Mouse (Mus musculus) G1E (cell line): ENCODE measurements around the gene 4931409K22Rik. TPM values are rescaled to one million over a fixed set of nuclear protein-coding genes. Genes with fewer than 3 reads are reported as not detected.
A peak's percentile ranks its signal among the peaks of the same experiment; 100 is the strongest.

Source experiments
- ATAC-seq: 2 replicates; pipeline ENCODE4 v1.8.0; 2016; ENCODE audit warnings: mild to moderate bottlenecking; ENCODE audit not compliant: insufficient number of reproducible peaks, poor library complexity, low FRiP score, severe bottlenecking; ENCODE audit errors: extremely low read depth
- DNase-seq: peaks from one replicate; pipeline ENCODE4 v3.0.0; 2012; ENCODE audit warnings: low spot score
- H3K27me3 ChIP-seq: 2 replicates; pipeline ENCODE4 v1.6.1; 2012; ENCODE audit warnings: mild to moderate bottlenecking, low read length, inconsistent platforms; ENCODE audit not compliant: insufficient read depth
- H3K36me3 ChIP-seq: replicated peaks from 2 replicates; pipeline ENCODE3; 2012; ENCODE audit warnings: mild to moderate bottlenecking, inconsistent platforms
- H3K4me1 ChIP-seq: 2 replicates; pipeline ENCODE4 v1.6.1; 2012; ENCODE audit warnings: low read depth, low read length, inconsistent platforms, mixed read lengths; ENCODE audit not compliant: insufficient read depth
- H3K4me3 ChIP-seq: 2 replicates; pipeline ENCODE4 v1.5.1; 2012; ENCODE audit warnings: low read depth, mild to moderate bottlenecking, inconsistent platforms, low read length, moderate library complexity, mixed read lengths
- H3K9me3 ChIP-seq: replicated peaks from 2 replicates; pipeline ENCODE4 v1.6.1; 2012; ENCODE audit warnings: inconsistent platforms
- CTCF ChIP-seq: IDR thresholded peaks from 2 replicates; pipeline ENCODE4 v1.5.1; 2012; ENCODE audit warnings: low read depth, low read length, inconsistent platforms, mixed read lengths
- GATA1 ChIP-seq: IDR thresholded peaks from 2 replicates; pipeline ENCODE4 v1.6.1; 2012; ENCODE audit warnings: borderline replicate concordance, low read length, inconsistent platforms, mixed read lengths
- GATA2 ChIP-seq: IDR thresholded peaks from 2 replicates; pipeline ENCODE4 v1.6.1; 2012; ENCODE audit warnings: low read depth, low read length, inconsistent platforms, borderline replicate concordance
- POLR2AphosphoS5 ChIP-seq: IDR thresholded peaks from 2 replicates; pipeline ENCODE4 v1.6.1; 2012; ENCODE audit warnings: low read depth, low read length, inconsistent platforms; ENCODE audit not compliant: insufficient replicate concordance
- TAL1 ChIP-seq: conservative IDR thresholded peaks from 2 replicates; pipeline ENCODE4 v1.6.1; 2012; ENCODE audit warnings: low read depth, low read length, inconsistent platforms, mixed read lengths
- polyA plus RNA-seq: library from polyadenylated mRNA; stranded (reverse); fragments of >175 nt; gene quantifications from 2 replicates; pipeline ENCODE4 v1.2.3, GENCODE M21; 2012
- total RNA-seq, 2 experiments: library from RNA; stranded (forward) in 1 of 2; stranded (reverse) in 1 of 2; fragments of 200-1000 nt in 1 of 2; fragments of >200 nt in 1 of 2; fragmentation: Nextera tagmentation in 1 of 2; gene quantifications; 2 replicates each; pipeline ENCODE4 v1.2.3; 2014 to 2017

Gene 4931409K22Rik
- total and polyA plus RNA-seq, 3 experiments: not detected

DNA sequence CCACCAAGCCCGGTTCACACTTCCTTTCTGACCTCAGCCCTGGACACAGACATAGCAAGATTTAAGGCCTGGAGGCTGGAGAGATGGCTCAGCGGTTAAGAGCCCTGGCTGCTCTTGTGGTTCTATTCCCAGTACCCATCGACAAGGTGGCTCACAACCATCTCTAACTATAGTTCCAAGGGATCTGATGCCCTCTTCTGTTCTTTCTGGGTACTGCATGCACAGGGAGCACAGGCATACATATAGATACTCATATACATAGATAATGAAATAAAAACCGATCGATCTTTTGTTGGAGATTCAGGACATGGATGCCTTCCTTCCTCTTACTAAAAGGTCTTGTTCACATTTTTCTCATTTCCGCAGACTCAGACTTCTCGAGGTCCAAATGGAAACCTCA, 48.2 kb downstream of the 4931409K22Rik start:
- no peaks in the 10 kb centered on the region for H3K36me3 ChIP-seq
- H3K4me1 ChIP-seq: peaks cover 5% of the 10 kb centered on the region; the same call in 1 of the 2 replicates
- 0 out of 2 replicates have a peak, but pooled peaks cover 2% of the 10 kb centered on the region for H3K9me3 ChIP-seq
- ATAC-seq (no peak), DNase-seq (no peak)
- no peak for TF ChIP-seq POLR2AphosphoS5
- no peak for TF ChIP-seq GATA1
- TF ChIP-seq TAL1: no peak
- 0 out of 2 replicates have a peak, but pooled peaks have one; percentile 9 for TF ChIP-seq CTCF
- TF ChIP-seq GATA2: no peak
- H3K4me3 ChIP-seq: no peak overlapping the region
- H3K27me3 ChIP-seq: peaks cover 13% of the 10 kb centered on the region

DNA sequence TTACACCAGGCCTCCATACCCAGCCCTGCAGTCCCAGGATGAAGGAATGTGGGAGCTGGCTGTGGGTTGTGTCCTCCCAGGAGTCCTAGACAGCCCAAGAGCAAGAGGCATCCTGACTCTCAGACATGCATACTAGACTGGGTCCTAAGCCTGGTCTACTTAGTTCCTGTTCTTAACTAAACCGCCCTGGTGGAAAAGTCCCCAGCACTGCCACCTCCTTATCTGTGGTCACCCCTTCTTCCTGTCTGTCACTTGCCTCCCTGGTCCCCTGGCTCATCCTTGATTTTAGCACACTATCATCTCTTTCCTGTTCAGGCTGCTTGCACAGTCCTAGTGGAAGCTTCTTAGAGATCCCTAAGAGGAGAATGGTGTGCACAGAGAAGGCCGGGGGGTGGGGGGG, 51.1 kb downstream of the 4931409K22Rik start:
- H3K36me3 ChIP-seq: peaks cover 27% of the 10 kb centered on the region
- 0 out of 2 replicates have a peak, but pooled peaks cover 2% of the 10 kb centered on the region for H3K9me3 ChIP-seq
- H3K4me1 ChIP-seq: peaks cover 5% of the 10 kb centered on the region; the same call in 1 of the 2 replicates
- no peak for DNase-seq
- no peak for ATAC-seq
- H3K27me3 ChIP-seq: peaks cover 6% of the 10 kb centered on the region; the same call in 1 of the 2 replicates
- TF ChIP-seq TAL1 (no peak), GATA2 (no peak), GATA1 (no peak), POLR2AphosphoS5 (no peak), CTCF (no peak)
- H3K4me3 ChIP-seq: no peak overlapping the region

DNA sequence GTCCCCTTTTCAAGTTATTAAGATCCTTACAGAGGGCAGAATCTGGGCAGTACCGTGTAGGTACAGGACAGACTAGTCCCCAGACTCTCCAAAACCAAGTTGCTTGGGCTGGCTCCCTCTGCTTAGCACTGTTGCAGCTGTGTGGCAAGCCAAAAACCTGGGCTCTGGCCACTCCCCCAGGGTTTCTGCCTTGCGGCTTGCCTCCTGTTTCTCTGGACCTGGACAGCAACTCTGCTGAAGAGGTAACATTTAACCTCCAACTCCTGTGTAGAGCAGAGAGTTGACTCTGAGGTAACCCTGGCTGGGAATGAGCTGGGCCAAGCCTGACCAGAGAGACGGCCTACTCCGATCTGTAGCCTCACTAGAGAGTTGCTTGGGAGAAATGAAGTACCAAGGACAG, 53.8 kb downstream of the 4931409K22Rik start:
- Histone ChIP-seq H3K4me1 (peaks cover 5% of the 10 kb centered on the region; the same call in 1 of the 2 replicates), H3K9me3 (no peaks in the 10 kb centered on the region), H3K4me3 (no peak overlapping the region), H3K27me3 (peaks cover 6% of the 10 kb centered on the region; the same call in 1 of the 2 replicates), H3K36me3 (peaks cover 54% of the 10 kb centered on the region)
- no peak for DNase-seq
- TF ChIP-seq GATA2 (no peak), POLR2AphosphoS5 (no peak), GATA1 (no peak), CTCF (no peak), TAL1 (no peak)
- ATAC-seq: no peak

DNA sequence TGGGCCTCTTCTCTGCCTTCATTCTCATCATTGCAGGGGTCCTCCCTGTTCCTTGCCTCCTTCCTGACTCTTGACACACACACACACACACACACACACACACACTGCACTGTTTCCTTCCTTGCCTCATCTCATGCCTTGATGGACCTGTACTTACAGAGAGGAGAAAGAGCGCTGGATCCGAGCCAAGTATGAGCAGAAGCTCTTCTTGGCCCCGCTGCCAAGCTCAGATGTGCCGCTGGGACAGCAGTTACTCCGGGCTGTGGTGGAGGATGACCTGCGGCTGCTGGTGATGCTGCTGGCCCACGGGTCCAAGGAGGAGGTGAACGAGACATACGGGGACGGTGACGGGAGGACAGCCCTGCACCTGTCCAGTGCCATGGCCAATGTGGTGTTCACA, 55.8 kb downstream of the 4931409K22Rik start:
- H3K36me3 ChIP-seq: peaks cover 73% of the 10 kb centered on the region
- DNase-seq (no peak), ATAC-seq (no peak)
- no peak overlapping the region for H3K4me3 ChIP-seq
- TF ChIP-seq CTCF: no peak
- no peak for TF ChIP-seq GATA2
- no peak for TF ChIP-seq POLR2AphosphoS5
- TF ChIP-seq TAL1: no peak
- no peak for TF ChIP-seq GATA1
- H3K4me1 ChIP-seq: peaks cover 5% of the 10 kb centered on the region; the same call in 1 of the 2 replicates
- no peaks in the 10 kb centered on the region; the same call in 1 of the 2 replicates for H3K27me3 ChIP-seq
- no peaks in the 10 kb centered on the region for H3K9me3 ChIP-seq

DNA sequence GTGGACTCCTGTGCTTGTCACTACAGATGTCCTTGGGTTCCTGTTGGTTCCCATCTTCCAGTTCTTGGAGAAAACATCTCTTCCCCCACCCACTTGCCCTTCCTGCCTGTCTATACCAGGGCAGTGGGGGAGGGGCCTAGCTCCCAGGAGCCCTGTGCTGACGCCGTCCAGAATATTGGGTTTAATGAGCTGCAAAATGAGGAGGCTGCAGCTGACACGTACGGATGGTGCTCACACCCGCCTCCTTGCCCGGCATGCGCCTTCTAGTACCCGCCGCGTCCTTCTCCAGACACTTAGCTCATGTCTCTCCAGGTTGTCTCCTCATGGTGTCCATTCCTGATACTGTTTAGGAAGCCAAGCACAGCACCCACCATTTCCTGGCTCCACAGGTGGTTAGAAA, 57.5 kb downstream of the 4931409K22Rik start:
- no peaks in the 10 kb centered on the region for H3K27me3 ChIP-seq
- DNase-seq: no peak
- no peaks in the 10 kb centered on the region for H3K9me3 ChIP-seq
- no peak for ATAC-seq
- no peak overlapping the region for H3K4me3 ChIP-seq
- peaks cover 91% of the 10 kb centered on the region for H3K36me3 ChIP-seq
- TF ChIP-seq POLR2AphosphoS5: no peak
- TF ChIP-seq GATA1: no peak
- no peak for TF ChIP-seq CTCF
- TF ChIP-seq GATA2: no peak
- no peak for TF ChIP-seq TAL1
- no peaks in the 10 kb centered on the region; the same call in 1 of the 2 replicates for H3K4me1 ChIP-seq

DNA sequence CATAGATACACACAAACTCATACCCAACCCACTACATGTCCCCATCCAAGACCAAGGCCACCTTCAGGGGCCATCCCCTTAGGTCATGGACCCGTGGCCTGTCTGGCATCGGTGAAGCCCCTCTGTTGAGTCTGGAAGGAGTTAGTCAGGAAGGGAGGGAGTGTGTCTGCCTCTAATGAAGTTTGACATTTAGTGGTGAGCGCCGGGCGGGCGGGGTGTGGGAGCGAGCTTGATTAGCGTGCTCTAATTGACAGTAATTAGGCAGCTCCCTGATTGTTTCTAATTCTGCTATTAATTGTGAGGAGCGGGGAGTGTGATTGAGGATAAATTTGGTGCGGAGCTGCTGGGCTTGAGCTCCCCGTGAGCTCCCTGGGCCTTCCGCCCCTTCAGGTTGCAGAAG, 59.1 kb downstream of the 4931409K22Rik start:
- ATAC-seq: no peak

More for the DNA sequence above, 59.1 kb downstream of the 4931409K22Rik start:
- DNase-seq: no peak
- Histone ChIP-seq H3K4me1 (no peaks in the 10 kb centered on the region; the same call in 1 of the 2 replicates), H3K36me3 (peaks cover 100% of the 10 kb centered on the region), H3K4me3 (no peak overlapping the region), H3K27me3 (no peaks in the 10 kb centered on the region), H3K9me3 (no peaks in the 10 kb centered on the region)
- TF ChIP-seq CTCF: no peak
